Mouse (Mus musculus) layer of hippocampus, postnatal 25 days (tissue): Measurements from ENCODE around the gene Hnrnpa3. TPM values are rescaled to one million over a fixed set of nuclear protein-coding genes. Genes with fewer than 3 reads are reported as not detected.

Experiments used
- DNase-seq, 2 experiments: peaks; one replicate each; pipeline ENCODE4 v3.0.0; 2022; ENCODE audit warnings: mixed read lengths in 2 of 2, low spot score in 1 of 2; ENCODE audit errors: extremely low spot score in 1 of 2
- microRNA-seq, 2 experiments: library from miRNA; unstranded; fragments of <30 nt; microRNA quantifications; one replicate each; pipeline ENCODE4 v1.2.0; 2021
- total RNA-seq, 2 experiments: library from RNA; stranded (reverse); gene quantifications; 2 replicates each; pipeline ENCODE4 v1.2.3; 2021

Gene Hnrnpa3
- total RNA-seq, 2 experiments from 2014 or later: 273 to 314 TPM

DNA sequence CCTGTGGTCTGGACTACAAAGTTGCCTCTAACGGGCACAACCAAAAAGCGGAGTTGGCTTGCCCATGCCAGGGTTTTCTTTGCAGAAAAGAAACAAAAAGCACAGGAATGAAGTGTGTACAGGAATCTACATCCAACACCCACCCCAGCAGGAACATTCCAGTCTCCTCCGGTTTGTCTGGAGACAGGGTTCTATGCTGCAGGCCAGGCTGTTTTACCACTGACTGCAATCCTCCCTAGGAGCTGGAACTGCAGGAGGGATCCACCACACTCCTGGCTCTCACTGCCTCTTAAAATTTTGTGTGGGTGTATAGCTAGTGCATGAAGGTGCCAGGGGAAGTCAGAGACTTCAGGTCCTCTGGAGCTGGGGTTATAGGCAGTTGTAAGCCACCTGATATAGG is 39.8 kb downstream of the Hnrnpa3 start:
- no peak for DNase-seq

DNA sequence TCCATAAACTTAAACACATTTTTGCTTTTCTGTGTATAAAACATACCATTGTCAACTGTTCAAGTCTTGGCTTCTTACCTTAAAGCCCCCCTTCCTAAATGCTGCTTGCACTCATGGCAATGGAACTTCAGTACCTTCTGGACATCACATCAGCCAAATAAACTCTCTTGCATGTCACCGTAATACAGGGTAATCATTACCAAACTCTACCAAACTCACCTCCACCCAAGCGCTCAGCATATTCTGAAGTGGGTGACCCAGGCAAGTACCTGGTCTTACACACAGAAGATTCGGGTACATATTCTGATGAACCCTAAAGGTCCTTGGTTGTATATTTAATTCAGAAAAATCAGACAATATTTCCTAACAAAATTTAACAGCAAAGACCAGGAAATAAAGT is 41.5 kb downstream of the Hnrnpa3 start:
- no peak for DNase-seq

DNA sequence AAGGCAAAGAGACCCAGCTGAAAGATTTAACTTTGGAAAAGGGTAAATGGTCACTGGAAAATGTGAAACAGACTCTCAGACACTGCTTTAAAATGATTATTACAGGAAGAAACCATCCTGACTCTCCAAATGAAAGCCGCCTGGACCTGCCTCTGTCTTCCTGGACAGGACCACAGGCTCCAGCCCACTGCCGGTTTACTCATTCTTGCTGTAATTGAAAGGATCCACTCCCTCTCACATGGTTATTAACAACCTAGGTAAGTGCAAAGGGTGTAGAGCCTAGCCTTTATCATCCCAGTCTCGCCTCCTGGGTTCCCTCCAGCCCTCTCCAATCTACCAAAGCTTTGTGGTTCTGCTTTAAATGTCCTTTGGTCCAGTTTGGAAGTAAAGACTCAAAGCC is 42.1 kb downstream of the Hnrnpa3 start:
- DNase-seq: no peak

DNA sequence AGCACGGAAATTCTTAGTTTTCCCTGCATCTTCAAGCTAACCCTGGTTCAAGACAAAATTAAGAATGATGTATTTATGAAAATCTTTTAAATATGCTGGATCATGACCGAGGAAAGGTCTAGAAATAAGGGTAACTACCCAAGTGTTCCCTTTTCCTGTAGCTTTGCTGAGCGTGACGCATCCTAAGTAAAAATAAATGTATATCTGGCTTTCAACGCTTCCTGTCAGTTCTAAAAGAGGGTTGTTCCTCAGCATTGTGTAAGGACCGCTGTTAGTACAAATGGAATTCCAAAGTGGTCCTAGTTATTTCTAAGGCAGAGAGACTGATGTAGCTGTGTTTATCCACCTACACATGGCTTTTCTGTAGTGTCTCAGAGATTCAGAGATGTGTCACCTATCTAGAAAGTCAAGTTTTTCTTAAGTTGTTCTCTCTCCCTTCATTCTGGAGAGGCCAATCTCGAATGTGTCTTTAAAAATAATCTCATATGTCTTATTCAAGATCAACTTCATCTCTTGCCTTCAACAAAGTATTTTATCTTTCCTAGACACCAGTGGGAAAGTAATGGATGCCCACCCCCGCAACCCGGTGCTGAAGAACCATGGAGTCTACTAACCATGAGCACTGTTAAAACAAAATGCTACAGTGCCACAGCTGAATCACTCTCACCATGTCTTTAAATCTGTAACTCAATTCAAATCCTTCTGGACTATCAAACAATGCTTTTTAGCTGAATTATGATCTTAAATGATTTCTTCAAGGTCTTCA is 42.9 kb downstream of the Hnrnpa3 start:
- no peak for DNase-seq

DNA sequence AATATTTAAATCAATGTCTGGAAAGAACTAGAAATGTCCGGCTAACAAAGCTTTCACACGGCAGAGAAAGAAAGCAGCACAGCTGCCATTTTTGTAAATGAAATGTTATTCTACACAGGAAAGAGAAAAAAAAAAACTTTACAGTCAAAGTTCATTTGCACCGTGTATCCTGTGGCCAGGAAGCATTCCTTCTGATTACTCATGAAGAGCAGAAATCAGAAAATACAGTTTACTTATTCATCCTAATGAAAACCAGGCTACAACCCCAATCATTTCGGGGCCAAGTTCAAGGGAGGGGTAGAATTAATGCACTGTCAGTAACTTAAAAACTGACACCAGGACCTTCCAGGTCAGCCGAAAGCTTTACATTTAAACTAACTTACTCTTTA is 43.5 kb downstream of the Hnrnpa3 start:
- no peak for DNase-seq

DNA sequence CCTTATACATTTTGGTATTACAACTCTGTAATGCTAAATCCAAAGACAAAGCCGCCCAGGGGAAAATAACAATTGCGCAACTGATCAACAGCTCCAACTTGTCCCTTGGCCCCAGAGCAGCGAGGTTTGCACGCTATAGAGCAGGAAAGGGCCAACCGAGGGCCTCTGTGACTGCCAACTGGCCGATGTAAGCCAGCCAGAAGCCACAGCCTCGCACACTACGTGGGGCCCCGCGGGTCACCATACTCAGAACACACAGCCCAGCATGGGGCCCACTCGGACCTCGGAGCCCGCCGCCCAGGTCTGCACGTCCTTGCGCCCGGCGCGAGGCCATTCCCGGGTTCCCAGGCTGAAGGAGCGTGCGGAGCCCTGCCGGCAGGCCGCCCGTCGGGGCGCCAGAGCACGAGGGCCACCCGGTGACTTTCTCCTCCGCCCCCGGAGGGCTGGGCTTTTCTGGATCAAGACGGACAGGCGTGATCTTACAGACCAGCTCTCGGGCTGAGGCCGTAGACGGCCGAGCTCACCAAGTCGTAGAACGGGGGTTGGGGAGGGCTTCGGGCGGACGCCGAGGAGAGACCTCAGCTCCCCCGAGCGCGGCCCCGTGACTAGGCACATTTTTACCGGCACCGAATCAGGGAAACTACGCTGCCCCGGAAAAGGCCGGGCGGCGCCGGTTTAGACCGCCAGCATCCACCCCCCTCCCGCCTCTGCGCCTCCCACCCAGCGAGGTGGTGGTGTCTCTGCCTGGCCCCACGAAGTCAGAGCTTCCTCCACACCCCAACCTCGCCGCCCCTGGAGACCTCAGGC is 44.5 kb downstream of the Hnrnpa3 start:
- peak; percentile 33 to 65 for DNase-seq

DNA sequence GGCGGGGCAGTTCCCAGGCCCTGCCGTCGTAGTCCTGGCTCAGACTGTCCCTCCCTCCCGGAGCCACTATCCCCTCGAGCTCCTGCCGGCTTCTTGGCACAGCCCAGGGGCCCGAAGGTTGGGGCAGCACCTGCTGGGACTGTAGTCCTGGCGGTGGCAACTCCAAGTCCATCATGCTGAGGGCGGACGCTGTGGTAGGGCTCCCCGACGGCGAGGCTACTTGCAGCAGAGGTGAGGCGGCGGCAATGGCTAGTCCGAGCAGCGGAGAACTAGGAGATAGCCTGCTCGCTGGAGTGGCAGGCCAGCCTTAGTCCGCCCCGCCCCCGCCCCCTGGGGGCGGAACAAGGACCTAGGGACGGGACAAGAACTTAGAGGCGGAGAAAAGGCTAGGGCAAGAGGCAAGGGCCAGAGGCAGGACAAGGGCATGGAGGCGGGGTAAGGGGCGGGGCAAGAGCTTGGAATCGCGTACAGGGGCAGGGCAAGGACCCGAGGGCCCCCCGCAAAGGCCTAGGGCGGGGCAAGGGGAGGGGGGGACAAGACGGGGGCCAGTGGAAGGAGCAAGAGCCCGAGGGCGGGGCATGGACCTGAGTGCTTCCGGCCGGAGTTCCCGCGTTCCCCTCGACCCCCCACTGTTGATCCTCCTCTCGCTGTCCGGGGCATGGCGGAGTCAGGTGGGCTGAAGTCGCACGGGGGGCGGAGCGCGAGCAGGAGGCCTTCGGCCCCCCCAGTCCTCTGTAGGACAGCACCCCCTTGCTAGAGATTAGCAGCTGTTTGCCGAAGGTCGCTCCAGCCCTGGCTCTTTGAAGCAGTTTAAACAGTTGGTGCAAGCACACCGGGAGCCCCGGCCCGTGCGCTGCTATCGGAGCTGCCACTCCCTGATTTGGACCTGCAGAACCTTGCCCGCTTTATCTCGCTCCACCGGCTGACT is 45.4 kb downstream of the Hnrnpa3 start, which contains the start of gene Nfe2l2:
TSS of gene Nfe2l2 (minus strand) at position 408 of the 928 bp plus-strand sequence.
- DNase-seq: peak; percentile 28 to 59

DNA sequence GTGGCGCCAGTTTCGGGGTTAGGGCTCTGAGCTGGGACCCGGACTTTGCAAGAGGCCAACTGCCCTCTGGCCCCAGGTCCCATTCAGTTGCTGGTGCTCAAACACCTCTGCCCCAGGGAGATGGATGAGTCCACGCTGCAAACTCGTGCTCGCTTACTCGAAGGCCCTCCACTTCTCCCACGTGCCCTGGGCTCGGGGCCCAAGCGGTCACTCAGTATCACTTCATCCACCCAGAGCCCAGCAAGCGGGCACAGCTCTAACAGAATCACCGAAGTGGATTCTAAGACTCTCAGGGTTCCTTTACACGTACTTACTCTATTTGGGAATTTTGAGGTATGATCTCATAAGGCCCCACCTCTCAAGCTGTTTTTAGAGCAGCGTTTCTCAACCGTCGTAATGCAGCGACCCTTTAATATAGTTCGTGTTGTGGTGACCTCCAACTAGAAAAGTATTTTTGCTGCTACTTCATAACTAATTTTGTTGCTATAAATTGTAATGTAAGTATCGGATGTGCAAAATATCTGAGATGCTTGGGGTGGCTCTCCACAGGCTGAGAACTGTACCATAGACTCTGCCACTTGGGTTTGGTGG is 46.2 kb downstream of the Hnrnpa3 start:
- no peak for DNase-seq

DNA sequence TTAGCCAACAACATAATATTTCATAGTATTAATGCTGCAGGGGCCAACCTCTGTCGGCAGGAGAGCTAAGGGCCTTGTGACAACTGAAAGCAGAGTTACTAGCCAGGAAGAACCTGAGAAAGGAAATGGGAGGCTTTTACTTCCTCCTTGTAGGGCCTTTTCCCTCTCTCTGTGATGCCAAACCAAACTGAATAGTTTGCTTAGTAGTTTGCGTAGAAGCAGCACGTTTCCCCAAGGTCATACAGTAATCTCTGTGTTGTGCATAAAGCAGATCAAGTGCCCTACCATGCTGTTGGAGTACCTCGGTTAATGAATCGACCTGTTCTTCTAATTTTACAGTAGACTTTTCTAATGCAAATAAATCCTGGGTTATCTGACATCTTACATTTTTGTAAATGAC is 47.4 kb downstream of the Hnrnpa3 start:
- DNase-seq: no peak

DNA sequence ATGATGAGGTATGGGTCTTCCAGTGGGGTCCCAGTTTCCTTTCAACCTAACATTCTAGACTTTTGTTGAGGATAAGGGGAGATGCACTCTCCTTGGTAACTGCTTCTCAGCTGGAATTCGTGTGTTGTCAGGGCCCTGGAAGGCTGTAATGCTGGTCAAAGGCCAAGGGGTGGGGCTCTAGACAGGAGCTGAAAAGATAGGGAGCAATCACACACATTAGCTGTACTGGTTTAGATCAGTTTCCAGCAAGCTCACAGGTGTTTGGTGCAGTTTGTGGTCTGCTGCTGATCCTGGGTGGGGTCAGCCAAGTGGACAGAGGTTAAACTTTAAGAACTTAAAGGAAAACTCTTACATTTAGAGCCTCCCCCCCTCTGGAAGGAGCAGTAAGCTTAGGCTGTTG is 48.4 kb downstream of the Hnrnpa3 start:
- DNase-seq: no peak

DNA sequence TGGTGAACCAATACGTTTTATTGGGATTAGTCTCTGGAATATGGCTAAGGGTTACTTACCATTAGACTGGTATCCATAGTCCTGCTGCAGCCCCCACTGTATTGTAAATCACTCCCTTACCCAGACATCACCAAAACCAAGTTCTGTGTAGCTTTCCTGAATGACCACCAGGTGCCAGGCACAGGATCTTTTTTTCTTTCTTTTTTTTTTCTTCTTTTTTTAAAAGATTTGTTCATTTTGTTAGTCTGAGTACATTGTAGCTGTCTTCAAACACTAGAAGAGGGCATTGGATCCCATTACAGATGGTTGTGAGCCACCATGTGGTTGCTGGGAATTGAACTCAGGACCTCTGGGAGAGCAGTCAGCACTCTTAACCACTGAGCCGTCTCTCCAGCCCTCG is 54.0 kb downstream of the Hnrnpa3 start:
- DNase-seq: no peak

DNA sequence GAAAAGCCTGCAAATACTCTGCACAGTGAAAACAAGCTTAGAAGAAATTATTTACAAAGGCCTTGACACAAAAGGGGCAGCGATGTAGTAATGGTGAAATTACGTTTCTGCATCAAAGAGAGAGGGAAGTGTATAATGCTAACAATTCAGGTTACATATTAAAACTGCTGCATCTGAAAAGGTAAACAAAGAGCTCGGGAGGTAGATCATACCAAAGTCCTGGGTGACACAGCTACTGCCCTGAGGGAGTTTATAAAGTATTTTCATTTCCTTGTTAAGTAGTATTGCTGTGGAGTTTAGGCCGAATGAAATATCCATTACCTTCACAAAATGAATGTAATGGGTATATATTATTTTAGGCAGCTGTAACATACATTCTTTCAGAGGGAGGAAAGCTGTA is 55.7 kb downstream of the Hnrnpa3 start:
- no peak for DNase-seq

DNA sequence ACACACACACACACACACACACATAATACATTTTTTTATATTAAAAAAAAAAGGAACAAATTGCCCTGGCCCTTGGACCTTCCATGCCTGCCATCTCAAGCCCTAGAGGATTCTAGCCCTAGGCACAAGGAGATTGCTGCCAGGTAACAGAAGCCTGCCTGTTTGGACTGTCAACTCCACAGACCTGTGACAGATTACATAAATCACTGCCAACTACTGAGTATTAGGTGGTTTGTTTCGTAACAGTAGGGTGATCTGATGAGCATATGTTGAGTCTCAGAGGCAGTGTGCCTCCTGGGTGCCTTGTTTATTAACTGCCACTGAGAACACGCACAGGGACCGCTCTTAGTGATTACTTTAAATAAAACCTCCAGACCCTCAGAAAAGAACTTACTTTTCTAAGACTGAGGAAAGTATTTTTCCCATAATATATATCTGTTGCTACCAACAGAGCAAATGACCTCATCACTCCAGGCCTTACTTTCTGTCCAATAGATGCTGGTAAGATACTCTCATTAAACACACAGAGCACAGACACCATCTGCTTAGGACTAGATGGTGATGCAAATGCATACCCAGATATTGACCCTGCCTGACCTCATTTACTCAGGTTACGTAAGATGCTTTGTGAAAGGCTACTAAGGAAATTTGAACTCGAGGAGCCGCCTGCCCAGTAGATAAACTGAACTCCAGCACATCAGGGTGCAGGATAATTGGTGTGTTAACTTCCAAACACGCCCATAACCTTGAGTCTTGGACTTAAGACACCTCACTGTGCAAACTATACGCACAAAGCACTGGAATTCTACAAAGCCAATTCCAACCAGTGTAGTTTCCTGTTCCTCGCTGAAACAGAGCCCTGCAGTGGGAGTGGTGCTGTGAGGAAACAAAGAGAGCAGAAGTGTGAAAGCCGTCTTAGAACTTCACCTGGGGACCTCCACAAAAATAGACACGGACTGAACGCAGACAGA is 57.3 kb downstream of the Hnrnpa3 start:
- DNase-seq: no peak

Small RNA genes within 50 kb of the gene (microRNA-seq; reads per million reads assigned to microRNA genes)
- 0 reads per million in 2 experiments for gene Gm24574

Other genes with a start within 250 kb of the Hnrnpa3 start
- 10 to 100 TPM; 12.1 to 12.3 TPM for gene Nfe2l2, start 45.4 kb downstream of the Hnrnpa3 start, total RNA-seq
- gene Agps, start 172.9 kb downstream of the Hnrnpa3 start, total RNA-seq: 10 to 100 TPM; 42.0 to 44.5 TPM